Mouse (Mus musculus) urinary bladder, postnatal 25 days (tissue): ENCODE data around the gene Gm42791.

Experiments
- DNase-seq: peaks from one replicate; pipeline ENCODE4 v3.0.0; 2022; ENCODE audit warnings: low spot score

The Gm42791 gene

DNA sequence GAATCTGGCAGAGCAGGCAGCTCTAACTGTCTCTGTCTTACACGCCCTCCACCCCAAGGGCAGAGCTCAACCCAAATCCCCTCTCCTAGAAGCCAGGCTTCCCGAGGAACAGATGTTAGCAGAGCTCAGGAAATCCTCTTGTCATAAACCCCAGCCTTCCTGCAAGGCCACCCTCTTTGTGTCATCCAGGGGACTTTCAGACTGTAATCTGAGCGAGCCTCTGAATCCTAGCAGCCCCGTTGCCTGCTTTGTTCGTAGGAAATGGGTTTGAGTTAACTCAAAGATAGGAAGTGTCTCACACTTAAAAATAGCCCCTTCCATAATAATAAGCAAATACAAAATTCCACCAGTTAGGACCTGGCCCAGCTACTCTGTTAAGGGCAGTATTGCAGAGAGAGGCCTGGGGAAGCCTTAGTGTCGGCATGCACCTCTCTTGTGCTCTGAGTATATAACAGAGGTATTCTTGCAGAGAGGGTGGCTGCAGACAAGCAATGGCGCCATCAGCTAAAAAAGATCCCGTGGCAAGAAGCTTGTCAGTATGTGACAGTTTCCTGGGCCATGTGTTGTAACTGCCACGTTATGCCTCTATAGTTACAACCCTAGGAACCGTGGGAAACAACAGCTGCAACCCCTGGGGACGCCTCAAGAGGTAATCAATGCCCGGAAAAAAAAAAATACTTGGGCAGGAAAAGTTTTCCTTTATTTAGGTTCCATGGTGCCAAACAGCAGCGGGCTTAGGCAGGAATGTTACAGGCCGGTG lies 17.1 kb downstream of the Gm42791 start:
- DNase-seq, result no peak

DNA sequence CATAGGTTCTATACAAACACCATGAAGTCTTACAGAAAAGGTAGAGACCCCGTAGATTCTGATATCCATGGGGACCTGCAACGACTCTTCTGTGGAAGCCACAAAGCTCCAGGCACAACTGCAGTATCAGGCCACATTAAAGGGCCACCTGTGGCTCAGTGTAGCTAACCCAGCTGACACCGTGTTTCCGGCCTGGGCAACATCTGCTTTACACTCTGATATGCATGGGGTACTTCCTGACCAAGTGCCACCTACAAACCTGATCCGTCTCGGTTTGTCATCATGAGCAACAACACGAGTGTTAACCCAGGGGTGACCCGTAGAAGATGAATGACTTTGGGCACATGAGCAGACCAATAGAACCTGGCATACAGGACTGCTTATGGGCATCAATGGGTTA lies 18.1 kb downstream of the Gm42791 start:
- no peak for DNase-seq

DNA sequence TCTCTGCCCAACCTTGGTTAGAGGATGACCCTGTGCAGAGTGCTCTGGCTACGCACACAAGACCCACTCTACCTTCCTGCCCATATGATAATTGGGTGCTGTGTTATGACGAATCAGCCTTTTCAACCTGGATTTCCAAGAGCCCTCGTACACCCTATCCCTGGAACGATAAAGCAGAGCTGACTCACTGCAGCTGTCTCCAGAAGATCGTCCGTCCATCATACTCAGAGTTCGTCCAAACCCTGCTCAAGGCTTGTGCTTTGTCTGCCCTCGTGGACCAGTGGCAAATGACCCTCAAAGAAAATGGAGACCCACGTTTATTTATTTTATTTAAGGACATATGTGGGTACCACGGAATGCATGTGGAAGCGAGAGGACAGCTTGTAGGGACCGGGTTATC lies 19.9 kb downstream of the Gm42791 start:
- DNase-seq, result no peak

DNA sequence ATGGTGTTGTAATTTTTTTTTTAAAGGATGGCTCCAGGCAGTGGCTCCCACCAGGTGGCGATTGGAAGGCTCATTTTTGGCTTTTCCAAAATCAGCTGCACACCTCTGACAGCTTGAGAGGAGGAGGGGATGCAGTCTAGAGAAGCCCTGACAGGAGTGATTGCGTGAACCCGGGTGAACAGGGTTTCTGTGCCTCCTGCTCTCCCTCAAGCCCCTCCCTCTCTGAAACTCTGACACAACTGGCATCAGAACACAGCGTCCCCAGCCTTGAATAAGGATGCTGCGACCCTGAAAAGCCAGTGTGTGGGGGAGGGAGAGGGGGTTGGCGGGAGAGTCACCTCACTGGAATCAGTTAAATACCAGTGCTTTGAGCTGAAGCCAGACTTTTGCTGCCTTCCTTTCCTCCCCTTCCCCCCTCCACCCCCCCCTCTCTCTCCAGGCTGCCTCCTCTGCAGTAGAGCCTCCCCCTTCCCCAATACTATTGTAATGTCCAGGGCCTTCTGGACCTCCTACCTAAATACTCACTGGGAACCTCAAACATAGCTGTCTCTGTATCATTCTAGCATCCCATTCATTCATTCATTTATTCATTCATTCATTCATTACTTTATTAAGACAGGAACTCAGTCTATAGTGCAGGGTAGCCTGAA lies 21.8 kb downstream of the Gm42791 start:
- DNase-seq, result no peak

DNA sequence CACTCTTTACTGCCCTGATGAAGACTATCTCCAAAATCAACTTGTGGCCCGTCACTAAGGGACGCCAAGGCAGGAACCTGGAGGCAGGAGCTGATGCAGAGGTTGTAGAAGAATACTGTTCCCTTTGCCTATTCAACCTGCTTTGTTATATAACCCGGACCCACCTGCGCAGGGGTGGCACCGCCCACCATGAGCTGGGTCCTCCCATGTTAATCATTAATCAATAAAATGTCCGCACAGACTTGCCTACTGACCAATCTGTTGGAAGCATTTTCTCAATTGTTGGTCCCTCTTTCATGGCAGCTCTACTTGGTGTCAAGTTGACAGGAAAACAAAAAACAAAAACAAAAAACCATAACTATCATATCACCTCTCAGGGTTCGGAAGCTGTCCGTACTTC lies 22.8 kb downstream of the Gm42791 start:
- no peak for DNase-seq

DNA sequence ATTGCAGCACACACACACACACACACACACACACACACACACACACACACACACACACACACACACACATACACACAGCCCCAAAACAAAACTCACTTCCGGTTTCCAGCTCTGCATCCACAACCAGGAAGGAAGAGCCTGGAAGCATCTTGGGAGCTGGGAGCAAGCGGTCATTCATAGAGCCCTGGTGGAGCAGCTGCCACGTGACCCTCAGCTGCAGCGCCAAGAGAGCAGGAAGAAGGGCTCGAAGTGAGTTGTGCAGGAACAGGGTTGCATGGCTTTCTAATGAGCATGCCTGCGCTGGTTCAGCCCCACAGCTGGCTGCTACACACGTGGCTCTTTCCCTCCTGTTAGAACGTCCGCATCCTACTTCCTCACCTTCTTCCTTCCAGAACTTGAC lies 25.3 kb downstream of the Gm42791 start:
- DNase-seq, result no peak

DNA sequence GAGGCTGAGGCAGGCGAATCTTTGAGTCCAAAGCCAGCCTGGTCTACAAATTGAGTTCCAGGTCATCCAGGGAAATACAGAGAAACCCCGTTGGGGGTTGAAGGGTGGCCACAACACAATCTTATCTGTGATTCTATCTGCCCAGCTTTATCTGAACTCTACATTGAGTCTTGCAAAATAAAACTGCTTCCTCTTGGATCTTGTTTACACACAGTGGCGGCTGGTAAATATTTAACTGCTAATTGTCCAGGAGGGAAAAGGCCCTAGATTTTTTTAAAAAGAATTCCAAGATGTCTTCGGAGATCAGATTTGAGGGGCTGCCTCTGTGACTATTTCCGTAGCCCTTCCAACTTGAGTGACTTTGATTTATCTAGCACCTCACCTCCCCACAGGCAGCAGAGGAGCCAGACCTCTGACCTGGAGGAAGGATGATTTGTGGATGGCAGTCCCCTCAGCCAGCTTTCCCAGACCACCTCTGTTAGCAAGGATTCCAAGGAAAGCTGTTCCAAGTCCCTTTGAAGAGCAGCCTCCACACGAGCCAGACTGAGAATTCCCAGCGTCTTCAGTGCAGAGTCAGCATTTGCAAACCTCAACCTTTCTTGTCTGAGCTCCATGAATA lies 25.9 kb downstream of the Gm42791 start:
- DNase-seq, result no peak

DNA sequence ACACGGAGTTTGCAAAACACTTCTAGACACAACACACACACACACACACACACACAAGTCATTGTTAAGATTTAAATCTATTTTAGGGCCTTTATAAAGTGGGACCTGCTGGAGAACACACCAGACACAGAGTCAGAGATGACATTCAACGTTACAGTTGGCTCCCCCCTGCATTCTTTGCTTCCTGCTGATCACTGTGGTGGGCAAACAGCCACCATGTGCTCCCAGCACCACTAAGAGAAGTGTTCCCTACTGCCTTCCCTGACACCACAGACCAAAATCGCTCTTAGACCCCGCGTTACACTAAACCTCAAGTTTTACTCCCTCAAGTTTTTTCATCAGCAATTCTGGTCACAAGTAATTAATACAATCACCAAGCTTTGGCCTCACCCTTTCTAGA lies 26.8 kb downstream of the Gm42791 start:
- DNase-seq, result no peak

DNA sequence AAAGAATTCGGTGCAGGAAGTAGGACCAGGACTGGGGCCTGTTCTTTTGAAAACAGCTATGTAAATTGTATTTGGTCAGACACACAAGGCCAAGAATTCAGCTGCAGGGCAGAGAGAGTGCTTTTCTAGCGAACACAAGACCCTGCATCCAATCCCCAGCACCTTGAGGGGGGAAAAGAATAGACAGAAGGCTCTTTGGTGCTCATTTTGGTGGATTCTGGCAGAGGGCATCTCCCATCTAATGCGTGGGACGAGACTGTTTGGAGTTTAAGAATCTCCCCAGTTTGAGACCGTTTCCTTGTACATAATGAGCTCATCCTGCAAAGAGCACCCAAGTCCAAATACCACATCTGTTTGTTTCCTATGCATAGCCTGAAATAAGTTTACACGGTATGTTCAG lies 28.6 kb downstream of the Gm42791 start:
- no peak for DNase-seq

DNA sequence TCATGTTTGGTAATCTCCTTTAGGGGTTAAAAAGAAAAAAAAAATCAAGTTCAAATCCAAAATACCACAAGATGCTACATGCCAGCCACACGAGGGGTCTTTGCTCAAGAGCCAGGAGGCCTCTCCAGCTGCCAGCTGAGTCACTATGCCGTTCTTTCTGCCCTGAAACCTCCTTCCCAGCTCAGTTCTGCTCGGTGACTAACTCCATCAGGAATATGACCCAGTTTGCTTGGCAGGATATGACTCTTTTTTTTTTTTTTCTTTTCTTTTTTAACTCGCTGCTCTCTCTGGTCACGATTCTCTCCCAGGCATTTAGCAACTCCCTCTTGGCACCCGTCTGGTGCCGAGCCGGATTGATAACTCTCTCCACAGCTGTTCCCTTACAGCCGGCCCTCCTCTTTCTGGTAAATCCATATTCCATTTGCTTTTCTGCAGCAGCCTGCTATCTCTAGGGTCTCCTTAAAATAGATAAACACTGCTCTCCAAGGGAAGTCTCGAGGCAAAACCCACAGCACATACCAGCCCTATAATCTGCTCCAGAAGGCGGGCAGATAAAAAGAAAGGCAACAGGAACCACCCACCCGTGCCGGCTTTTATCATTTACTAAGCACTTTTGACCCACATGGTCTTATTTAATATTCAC lies 29.1 kb downstream of the Gm42791 start:
- DNase-seq, result no peak

DNA sequence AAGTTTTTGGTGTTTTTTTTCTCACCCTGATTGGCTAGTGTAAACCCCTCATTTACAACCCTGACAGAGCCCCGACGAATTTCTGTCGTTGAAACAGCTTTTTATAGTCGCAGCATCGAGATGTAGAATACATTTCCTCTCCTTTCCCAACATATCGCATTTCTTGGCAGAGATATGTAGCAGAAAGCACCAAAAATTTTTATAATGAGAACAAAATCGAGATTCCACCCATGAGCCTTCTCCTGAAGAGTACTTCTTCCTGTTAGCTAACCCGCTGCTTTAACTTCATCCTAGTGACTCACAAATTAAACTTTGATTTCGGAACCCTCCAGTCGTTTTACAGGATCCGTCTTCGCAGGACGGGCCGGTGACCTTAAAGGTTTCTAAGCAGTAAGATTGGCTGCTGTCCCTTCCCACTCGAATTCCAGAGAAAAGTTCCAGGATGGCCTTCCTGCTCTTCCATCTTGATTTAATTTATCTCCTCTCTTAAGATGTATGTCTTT lies 29.8 kb downstream of the Gm42791 start:
- DNase-seq, result no peak

DNA sequence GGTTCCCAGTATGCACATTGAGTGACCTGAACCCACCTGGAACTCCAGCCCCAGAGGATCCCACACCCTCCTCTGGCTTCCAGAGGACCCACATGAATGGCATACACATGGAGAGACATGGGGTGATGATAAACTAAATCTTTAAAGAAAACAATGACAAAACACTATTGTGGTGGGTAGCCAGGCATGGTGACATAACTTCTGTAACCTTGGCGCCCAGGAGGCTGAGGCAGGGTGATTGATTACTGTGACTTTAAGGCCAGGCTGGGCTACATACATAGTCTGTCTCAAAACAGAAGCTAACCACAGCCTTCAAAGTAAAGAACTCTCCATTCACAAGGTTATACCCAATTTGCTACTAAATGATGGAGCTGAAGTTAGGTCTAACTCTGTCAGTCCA lies 30.7 kb downstream of the Gm42791 start:
- DNase-seq, result no peak

DNA sequence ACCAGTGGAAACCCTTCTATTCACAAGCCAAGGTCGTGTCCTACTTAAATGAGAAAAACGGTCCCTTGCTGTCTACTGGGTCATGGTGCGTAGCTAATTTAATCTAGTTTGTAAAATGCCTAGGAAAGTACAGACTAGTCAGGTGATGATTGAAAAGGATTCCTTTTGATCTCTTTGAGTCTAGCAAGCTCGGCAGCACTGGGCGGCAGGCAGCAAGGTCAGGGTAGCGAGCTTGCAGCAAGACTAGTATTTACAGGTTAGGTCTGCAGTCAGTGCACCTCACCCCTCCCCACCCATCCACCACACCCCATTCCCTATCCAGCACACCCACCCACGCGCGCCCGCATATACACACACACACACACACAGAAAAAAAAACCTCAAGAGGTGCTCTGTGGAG lies 34.7 kb downstream of the Gm42791 start:
- no peak for DNase-seq

DNA sequence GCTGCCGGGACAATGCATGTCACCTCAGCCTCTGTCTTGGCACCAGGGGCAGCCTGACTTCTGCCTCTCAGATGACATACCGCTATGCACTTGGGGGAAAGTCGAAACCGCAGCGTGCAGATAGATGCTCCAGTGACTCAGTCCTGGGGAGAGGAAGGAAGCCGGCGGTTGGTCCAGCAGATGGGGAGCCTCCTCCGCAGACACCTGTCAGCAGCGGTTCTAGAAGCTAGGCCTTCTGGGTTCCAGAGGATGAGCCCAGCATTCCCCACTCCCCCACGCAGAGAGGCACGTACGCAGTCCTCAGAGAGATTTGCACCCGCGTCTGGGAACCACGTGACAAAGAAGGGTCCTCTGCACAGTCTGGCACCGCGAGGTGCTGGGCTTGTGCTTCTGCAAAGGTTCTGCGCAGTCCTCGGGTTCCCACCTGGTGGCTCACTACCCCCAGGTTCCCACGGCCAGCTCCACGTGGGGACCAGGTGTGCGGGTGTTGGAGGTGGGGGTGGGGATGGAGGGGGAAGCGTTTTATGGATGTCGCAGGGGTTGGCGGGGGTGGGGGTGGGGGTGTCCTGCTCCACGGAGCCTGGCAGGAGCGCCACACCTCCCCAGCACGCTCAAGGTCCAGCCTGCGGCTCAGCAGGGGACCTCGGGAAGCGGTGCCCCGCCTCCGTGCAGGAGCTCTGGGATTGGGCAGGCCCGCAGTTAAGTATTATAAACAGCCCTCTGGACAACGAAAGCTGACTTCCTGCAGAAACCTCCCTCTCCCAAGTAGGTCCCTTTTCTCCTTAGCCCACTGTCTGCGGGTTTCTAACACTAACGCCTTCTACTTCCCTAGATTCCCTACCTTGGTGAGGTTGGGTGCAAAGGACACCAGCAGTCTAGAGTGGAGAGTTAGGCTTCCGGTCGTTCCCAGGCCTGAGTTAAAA lies 35.6 kb downstream of the Gm42791 start:
- DNase-seq, result no peak

DNA sequence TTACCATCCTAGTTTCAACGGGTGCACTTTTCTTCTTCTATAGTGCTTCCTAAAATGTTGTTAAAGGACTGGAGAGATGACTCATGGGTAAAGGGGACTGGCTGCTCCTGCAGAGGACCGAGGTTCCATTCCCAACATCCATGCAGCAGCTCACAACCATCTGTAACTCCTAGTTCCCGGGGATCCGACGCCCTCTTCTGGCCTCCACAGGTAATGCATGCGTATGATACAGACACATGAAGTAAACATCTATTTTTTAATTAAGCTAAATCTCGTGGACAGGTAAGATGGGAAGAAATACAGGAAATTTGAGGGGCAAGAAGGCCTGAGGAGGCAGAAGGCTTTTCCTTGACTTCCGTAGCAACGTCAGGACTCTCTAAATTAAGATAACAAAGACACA lies 36.6 kb downstream of the Gm42791 start:
- DNase-seq, result no peak

DNA sequence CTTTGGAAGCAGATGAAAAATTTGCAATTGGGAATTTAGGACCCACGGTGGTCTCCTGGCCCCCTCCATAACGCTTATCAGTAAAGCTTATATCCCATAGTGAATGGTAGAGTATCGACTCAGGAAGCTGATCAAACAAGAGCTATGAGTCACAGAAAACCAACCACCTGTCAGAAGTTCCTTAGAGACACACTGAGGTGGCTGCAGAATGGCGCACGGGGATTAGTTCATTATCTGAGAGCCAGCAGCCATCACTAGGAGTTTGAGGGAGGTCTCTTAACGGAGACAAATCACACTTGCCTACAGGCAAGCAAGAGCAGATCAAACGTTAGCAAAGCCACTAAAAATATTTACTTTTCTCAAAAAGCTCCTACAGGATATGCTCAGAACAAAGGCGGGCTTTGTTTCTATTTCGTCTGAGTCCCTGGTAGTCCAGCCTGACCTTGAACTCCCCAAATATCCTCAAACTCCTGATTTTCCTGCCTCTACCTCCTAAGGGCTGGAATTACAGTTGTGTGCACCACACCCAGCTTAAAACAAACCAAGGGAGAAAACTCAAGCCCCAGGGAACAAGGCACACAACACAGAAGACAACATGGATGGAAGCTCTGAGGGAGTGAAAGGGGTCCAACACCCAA lies 37.9 kb downstream of the Gm42791 start:
- no peak for DNase-seq

DNA sequence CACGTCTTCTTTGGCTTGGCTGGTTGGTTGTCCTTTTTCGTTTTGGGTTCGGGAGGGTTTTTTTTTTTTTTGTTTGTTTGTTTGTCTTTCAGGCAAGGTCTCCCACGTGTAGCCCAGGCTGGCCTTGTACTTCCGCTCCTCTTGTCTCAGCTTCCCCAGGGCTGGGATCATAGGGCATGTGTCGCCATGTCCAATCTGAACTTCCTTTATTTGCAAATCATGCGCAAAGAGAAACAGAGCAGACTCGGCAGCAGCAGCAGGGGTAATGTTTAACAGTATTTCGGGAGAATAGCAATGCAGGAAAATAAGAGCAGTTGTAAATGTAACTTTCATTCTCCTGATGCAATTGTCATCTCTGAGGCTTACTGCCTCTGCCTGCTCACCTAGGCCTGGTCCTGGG lies 38.9 kb downstream of the Gm42791 start:
- no peak for DNase-seq

DNA sequence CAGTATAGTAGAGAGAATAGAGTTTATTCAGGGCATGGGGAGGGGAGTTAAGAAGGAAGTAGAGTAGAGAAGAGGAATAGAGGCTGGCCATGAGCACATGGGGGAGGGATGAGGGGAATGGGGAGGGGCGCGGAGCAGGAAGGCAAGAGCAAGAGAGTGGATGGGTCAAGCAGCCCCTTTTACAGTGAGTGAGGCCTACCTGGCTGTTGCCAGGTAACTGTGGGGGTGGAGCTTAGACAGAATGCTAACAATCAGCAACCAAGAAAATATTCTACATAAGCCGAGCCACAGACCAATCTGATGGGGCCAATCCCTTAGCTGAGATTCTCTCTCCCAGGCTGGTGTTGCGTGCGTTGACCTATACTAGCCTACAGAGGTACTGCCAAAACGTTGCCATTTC lies 39.4 kb downstream of the Gm42791 start:
- no peak for DNase-seq

DNA sequence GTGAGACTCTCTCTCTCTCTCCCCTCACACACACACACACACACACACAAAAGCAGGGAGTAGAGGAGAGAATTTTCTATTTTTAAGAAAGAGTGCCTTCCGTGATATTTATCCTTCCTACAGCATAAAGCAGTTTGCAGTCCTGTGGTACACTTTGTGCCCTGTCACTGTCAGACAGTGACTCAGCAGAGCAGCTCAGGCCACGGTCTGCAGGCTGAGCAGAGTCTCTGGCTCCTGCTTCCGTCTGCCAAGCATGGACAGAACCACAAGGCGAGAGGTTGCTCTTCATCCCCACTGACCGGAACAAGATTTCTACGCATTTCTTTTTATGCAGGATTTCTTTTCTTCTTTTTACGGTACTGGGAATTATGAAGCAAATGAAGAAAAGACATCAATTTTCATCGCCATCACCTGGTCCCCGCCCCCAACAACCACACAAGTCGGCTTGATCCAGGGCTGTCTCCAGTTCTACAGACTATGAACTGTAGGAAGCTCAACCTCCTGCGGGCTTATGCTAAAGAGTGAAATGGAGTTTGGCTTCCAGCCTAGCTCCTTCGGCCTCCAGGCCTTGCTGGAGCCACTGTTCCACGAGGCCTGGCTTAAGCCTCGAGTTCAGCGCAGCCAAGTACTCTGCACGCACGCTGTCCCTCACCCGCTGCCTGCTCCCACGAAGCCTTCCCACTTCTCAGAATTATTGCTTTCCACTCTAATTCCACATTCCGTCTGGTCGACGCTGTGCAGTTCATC lies 40.5 kb downstream of the Gm42791 start:
- no peak for DNase-seq

DNA sequence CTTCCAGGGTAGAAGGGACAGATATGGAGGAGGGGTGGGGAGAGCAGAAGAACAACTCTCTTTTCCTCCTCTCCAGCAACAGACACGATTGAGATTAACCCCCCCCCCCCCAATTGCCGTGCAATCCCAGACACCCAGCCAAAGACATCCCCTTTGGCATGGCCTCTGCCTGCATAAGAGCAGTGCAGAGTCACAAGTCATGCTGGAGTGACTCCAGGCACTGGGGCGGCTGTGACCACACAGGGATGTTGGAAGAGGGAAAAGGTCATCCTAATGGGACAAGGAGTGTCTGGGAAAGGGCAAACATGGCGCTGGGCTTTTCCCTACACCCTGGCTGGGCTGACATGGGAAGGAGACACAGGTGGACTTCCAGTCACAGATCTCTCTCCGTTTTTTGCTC lies 41.8 kb downstream of the Gm42791 start:
- no peak for DNase-seq

DNA sequence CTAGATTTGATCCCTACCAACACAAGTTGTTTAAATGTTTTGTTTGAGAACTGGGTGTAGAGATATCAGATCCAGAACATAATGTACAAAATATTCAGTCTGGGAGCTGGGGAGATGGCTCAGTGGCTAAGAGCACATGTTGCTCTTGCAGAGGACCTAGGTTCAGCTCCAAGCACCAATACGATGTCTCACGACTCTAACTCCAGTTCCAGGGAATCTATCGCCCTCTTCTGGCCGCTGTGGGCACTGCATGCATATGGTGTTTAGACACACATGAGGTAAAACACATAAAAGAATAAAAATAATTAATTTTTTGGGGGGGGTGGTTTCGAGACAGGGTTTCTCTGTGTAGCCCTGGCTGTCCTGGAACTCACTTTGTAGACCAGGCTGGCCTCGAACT lies 42.5 kb downstream of the Gm42791 start:
- no peak for DNase-seq
